Mouse (Mus musculus): ENCODE results near the gene Btbd9. TPM values are rescaled to one million over a fixed set of nuclear protein-coding genes. Genes with fewer than 3 reads are reported as not detected.

Gene Btbd9
- total RNA-seq, 1 experiment, result 28.2 TPM

DNA sequence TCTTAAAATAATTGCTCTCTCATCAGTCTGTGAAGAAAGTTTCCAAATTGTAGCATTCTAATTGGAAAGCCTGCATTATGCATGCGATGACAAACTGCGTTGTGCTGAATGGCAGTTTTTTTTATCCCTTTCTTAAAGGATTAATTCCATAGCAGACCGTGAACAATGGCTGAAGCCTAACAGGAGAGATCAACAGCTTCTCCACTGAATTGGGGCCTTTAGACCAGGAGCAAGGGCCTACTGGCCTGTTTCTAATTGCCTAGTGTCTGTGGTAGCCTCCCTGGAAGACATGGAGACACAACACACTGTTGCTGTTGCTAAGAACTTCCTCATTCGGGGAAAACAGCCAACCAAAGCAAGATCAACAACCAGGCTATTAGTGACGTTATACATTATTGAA, 296.6 kb downstream of the Btbd9 start:
- no peak overlapping the region for H3K4me3 ChIP-seq (ENCODE audit: insufficient read depth in 1 of 2, low read depth in 1 of 2, low read length in 2 of 2, poor library complexity in 1 of 2, severe bottlenecking in 1 of 2)
- in situ Hi-C loops (cut with MboI; ENCODE audit: low sequenced_read_pairs in 2 of 2, unreplicated experiment in 2 of 2), result no loop called here

DNA sequence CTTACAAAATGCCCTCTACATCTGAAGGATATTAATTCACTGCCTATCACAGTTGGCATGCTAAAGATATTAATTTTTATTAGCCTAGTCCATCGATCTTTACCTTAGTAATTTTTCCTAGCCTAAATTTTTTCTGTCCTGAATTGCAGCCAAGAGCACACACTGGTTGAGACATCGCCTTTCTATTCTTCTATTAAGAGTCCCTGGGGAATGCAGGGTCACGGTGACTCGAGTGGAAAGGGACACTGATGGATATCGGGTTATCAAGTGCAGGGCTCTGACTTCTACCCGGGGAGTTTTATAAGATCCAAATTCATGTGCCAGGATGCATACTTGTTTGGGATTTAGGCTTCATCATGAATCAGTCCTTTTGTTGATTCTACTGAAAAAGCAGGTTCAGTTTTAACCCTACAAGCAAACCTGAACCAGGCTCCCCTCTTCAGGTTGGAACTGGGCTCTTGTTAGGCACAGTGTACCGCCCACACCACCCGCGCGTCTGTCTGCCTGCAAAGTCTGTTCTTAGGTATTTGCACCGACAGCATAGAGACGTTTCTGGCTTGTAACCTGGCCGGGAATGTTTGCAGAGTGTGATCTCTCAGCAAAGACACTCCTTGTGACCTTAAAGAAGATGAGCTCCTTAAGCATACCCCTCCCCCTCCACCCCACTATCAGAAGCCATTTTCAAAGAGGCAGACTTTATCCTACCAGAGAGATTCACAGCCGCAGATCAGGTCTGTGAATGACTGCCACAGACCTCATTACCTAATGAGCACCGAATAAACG, 297.5 kb downstream of the Btbd9 start:
- in situ Hi-C loops (cut with MboI; ENCODE audit: low sequenced_read_pairs in 2 of 2, unreplicated experiment in 2 of 2), result no loop called here
- TF ChIP-seq HCFC1 (IDR thresholded peaks at IDR 0.05; ENCODE audit: borderline replicate concordance, insufficient read depth, low read length) (no peak), MAFK (IDR thresholded peaks at IDR 0.05; ENCODE audit: insufficient read depth, low read depth, low read length) (no peak), ZC3H11A (IDR thresholded peaks at IDR 0.05; ENCODE audit: borderline replicate concordance, low read depth, low read length) (no peak), CHD2 (IDR thresholded peaks at IDR 0.05; ENCODE audit: low read depth, low read length) (no peak), ZNF384 (IDR thresholded peaks at IDR 0.05; ENCODE audit: low read depth, low read length) (no peak)
- Histone ChIP-seq H3K4me1 (ENCODE audit: control insufficient read depth in 2 of 2, insufficient read depth in 2 of 2, low read length in 2 of 2, poor library complexity in 1 of 2) (peaks cover 4 to 6% of the 10 kb centered on the region in 2 experiments; a peak in 2 of 4 replicates), H3K27ac (ENCODE audit: insufficient read depth, low read depth, low read length, poor library complexity, severe bottlenecking) (no peak overlapping the region), H3K36me3 (ENCODE audit: control insufficient read depth, insufficient read depth, low read length, poor library complexity, severe bottlenecking) (peaks cover 4% of the 10 kb centered on the region; the same call in 1 of the 2 replicates), H3K9me3 (ENCODE audit: control insufficient read depth, insufficient read depth, low read depth, low read length) (no peaks in the 10 kb centered on the region), H3K9ac (ENCODE audit: insufficient read depth, low read depth, low read length, poor library complexity, severe bottlenecking) (no peak overlapping the region), H3K4me3 (ENCODE audit: insufficient read depth in 1 of 2, low read depth in 1 of 2, low read length in 2 of 2, poor library complexity in 1 of 2, severe bottlenecking in 1 of 2) (no peak overlapping the region)
- no peak for DNase-seq (ENCODE audit: low read depth, low spot score)

More for the DNA sequence above, 296.6 kb downstream of the Btbd9 start:
- DNase-seq (ENCODE audit: low read depth, low spot score), result no peak
- TF ChIP-seq CHD2 (IDR thresholded peaks at IDR 0.05; ENCODE audit: low read depth, low read length) (no peak), ZNF384 (IDR thresholded peaks at IDR 0.05; ENCODE audit: low read depth, low read length) (no peak), ZC3H11A (IDR thresholded peaks at IDR 0.05; ENCODE audit: borderline replicate concordance, low read depth, low read length) (no peak), HCFC1 (IDR thresholded peaks at IDR 0.05; ENCODE audit: borderline replicate concordance, insufficient read depth, low read length) (no peak), MAFK (IDR thresholded peaks at IDR 0.05; ENCODE audit: insufficient read depth, low read depth, low read length) (no peak)
- Histone ChIP-seq H3K4me1 (ENCODE audit: control insufficient read depth in 2 of 2, insufficient read depth in 2 of 2, low read length in 2 of 2, poor library complexity in 1 of 2) (peaks cover 4 to 6% of the 10 kb centered on the region in 2 experiments; a peak in 2 of 4 replicates), H3K9ac (ENCODE audit: insufficient read depth, low read depth, low read length, poor library complexity, severe bottlenecking) (no peak overlapping the region), H3K36me3 (ENCODE audit: control insufficient read depth, insufficient read depth, low read length, poor library complexity, severe bottlenecking) (peaks cover 4% of the 10 kb centered on the region; the same call in 1 of the 2 replicates), H3K9me3 (ENCODE audit: control insufficient read depth, insufficient read depth, low read depth, low read length) (no peaks in the 10 kb centered on the region), H3K27ac (ENCODE audit: insufficient read depth, low read depth, low read length, poor library complexity, severe bottlenecking) (no peak overlapping the region)

DNA sequence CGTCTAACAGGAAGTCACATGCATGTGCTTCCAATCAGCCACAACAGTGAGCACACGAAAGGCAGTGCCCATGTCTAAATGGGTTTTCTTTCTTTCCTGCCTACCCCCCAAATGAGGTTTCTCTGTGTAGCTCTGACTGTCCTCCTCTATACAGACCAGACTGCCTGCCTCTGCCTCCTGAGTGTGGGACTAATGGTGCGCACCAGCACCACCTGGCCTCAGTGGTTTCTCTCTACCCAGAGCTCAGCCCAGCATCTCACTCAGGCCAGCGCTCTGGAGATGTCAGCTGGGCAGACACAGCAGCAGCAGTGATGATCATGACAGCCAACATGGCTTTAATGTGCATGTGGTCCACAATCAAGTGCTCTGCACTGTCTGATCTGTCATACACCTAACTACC, 299.8 kb downstream of the Btbd9 start:
- in situ Hi-C loops (cut with MboI; ENCODE audit: low sequenced_read_pairs in 2 of 2, unreplicated experiment in 2 of 2), result no loop called here

DNA sequence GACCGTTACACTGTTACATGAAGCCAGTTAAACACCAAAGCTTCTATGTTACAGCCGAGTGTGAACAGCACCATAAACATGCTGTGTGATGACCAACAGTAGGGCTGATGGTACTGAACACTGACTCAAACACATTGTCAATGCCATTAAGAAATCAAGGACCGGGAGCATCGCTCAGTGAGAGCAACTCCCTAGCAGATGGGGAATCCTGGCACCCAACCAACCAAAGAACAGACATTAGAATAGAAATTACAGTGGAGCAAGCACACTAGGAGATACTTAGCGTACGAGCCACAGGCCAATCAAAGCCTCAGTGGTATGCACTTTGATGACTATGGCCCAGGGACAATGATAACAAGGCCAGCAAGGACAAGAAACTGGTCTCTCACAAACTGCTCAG, 303.5 kb downstream of the Btbd9 start:
- TF ChIP-seq HCFC1 (IDR thresholded peaks at IDR 0.05; ENCODE audit: borderline replicate concordance, insufficient read depth, low read length) (no peak), CHD2 (IDR thresholded peaks at IDR 0.05; ENCODE audit: low read depth, low read length) (no peak), ZC3H11A (IDR thresholded peaks at IDR 0.05; ENCODE audit: borderline replicate concordance, low read depth, low read length) (no peak), MAFK (IDR thresholded peaks at IDR 0.05; ENCODE audit: insufficient read depth, low read depth, low read length) (no peak), ZNF384 (IDR thresholded peaks at IDR 0.05; ENCODE audit: low read depth, low read length) (no peak)
- Histone ChIP-seq H3K9ac (ENCODE audit: insufficient read depth, low read depth, low read length, poor library complexity, severe bottlenecking) (no peak overlapping the region), H3K27ac (ENCODE audit: insufficient read depth, low read depth, low read length, poor library complexity, severe bottlenecking) (no peak overlapping the region), H3K36me3 (ENCODE audit: control insufficient read depth, insufficient read depth, low read length, poor library complexity, severe bottlenecking) (peaks cover 4% of the 10 kb centered on the region; the same call in 1 of the 2 replicates), H3K9me3 (ENCODE audit: control insufficient read depth, insufficient read depth, low read depth, low read length) (no peaks in the 10 kb centered on the region), H3K4me1 (ENCODE audit: control insufficient read depth in 2 of 2, insufficient read depth in 2 of 2, low read length in 2 of 2, poor library complexity in 1 of 2) (no peaks in the 10 kb centered on the region), H3K4me3 (ENCODE audit: insufficient read depth in 1 of 2, low read depth in 1 of 2, low read length in 2 of 2, poor library complexity in 1 of 2, severe bottlenecking in 1 of 2) (no peak overlapping the region)
- no peak for DNase-seq (ENCODE audit: low read depth, low spot score)
- in situ Hi-C loops (cut with MboI; ENCODE audit: low sequenced_read_pairs in 2 of 2, unreplicated experiment in 2 of 2), result no loop called here

More for the DNA sequence above, 299.8 kb downstream of the Btbd9 start:
- Histone ChIP-seq H3K9me3 (ENCODE audit: control insufficient read depth, insufficient read depth, low read depth, low read length) (no peaks in the 10 kb centered on the region), H3K9ac (ENCODE audit: insufficient read depth, low read depth, low read length, poor library complexity, severe bottlenecking) (no peak overlapping the region), H3K4me3 (ENCODE audit: insufficient read depth in 1 of 2, low read depth in 1 of 2, low read length in 2 of 2, poor library complexity in 1 of 2, severe bottlenecking in 1 of 2) (no peak overlapping the region), H3K36me3 (ENCODE audit: control insufficient read depth, insufficient read depth, low read length, poor library complexity, severe bottlenecking) (peaks cover 4% of the 10 kb centered on the region; the same call in 1 of the 2 replicates), H3K4me1 (ENCODE audit: control insufficient read depth in 2 of 2, insufficient read depth in 2 of 2, low read length in 2 of 2, poor library complexity in 1 of 2) (peaks cover 4 to 6% of the 10 kb centered on the region in 2 experiments; a peak in 2 of 4 replicates), H3K27ac (ENCODE audit: insufficient read depth, low read depth, low read length, poor library complexity, severe bottlenecking) (no peak overlapping the region)
- no peak for TF ChIP-seq ZC3H11A (IDR thresholded peaks at IDR 0.05; ENCODE audit: borderline replicate concordance, low read depth, low read length)
- TF ChIP-seq MAFK (IDR thresholded peaks at IDR 0.05; ENCODE audit: insufficient read depth, low read depth, low read length), result no peak
- TF ChIP-seq HCFC1 (IDR thresholded peaks at IDR 0.05; ENCODE audit: borderline replicate concordance, insufficient read depth, low read length), result no peak
- no peak for TF ChIP-seq CHD2 (IDR thresholded peaks at IDR 0.05; ENCODE audit: low read depth, low read length)
- no peak for TF ChIP-seq ZNF384 (IDR thresholded peaks at IDR 0.05; ENCODE audit: low read depth, low read length)
- no peak for DNase-seq (ENCODE audit: low read depth, low spot score)
